ENCODE assay signal across 32 mouse cellular contexts in genomic region chr3:135631856-135632255, GRCm38 (mm10). TPM values are rescaled to one million over a fixed set of nuclear protein-coding genes. Genes with fewer than 3 reads are reported as not detected.
DNase-seq lines count a peak whose midpoint lies in the region; ATAC-seq and TF ChIP-seq lines count a peak whose summit lies in the region.
"Had no signal": no experiment of that assay in that cellular context is flagged by ENCODE, and none has a peak within 500 bp of the region (broad histone marks: within the 10 kb centered on the region; RNA-seq: fewer than 3 reads in every experiment).

No protein-coding gene starts in this region.

- WGBS in liver, embryonic 14.5 days (ENCODE audit: insufficient replicate concordance), result 19% methylated on average over 4 of the region's 4 CpGs
- 57% methylated on average over 4 of the region's 4 CpGs for WGBS in liver, postnatal 0 days (ENCODE audit: insufficient replicate concordance)

- no peak overlapping the region for H3K9ac ChIP-seq in liver, embryonic 14.5 days (replicated peaks)
- no peak overlapping the region for H3K9ac ChIP-seq in liver, postnatal 0 days (replicated peaks)
- H3K9ac ChIP-seq: forebrain, embryonic 12.5 days; forebrain, postnatal 0 days; heart, embryonic 15.5 days; hindbrain, embryonic 12.5 days; intestine, embryonic 15.5 days; limb, embryonic 13.5 days; liver, embryonic 15.5 days; midbrain, embryonic 15.5 days; neural tube, embryonic 15.5 days had no signal

- H3K36me3 ChIP-seq in liver, embryonic 14.5 days (replicated peaks; ENCODE audit: control insufficient read depth, insufficient read depth, low read depth), result no peaks in the 10 kb centered on the region
- peaks cover 7% of the 10 kb centered on the region; the same call in 1 of the 2 replicates for H3K36me3 ChIP-seq in liver, postnatal 0 days (replicated peaks; ENCODE audit: insufficient read depth, low read length)
- H3K36me3 ChIP-seq: hindbrain, embryonic 12.5 days; intestine, embryonic 15.5 days; liver, embryonic 15.5 days had no signal

- H3K4me2 ChIP-seq in liver, embryonic 14.5 days (ENCODE audit: low read depth), result no peak overlapping the region
- H3K4me2 ChIP-seq in liver, postnatal 0 days (ENCODE audit: low read depth, low read length), result no peak overlapping the region
- H3K4me2 ChIP-seq: forebrain, embryonic 12.5 days; heart, embryonic 15.5 days; hindbrain, embryonic 12.5 days; intestine, embryonic 15.5 days; limb, embryonic 13.5 days; liver, embryonic 15.5 days; midbrain, embryonic 15.5 days; neural tube, embryonic 15.5 days had no signal

- H3K4me1 ChIP-seq in liver, embryonic 14.5 days (replicated peaks; ENCODE audit: control insufficient read depth in 2 of 2, insufficient read depth in 2 of 2, low read length in 1 of 2), result peaks cover 20 to 27% of the 10 kb centered on the region in 2 experiments
- peaks cover 13% of the 10 kb centered on the region; the same call in 1 of the 2 replicates for H3K4me1 ChIP-seq in liver, postnatal 0 days (ENCODE audit: insufficient read depth)
- H3K4me1 ChIP-seq: hindbrain, embryonic 12.5 days; intestine, embryonic 15.5 days; midbrain, embryonic 15.5 days; neural tube, embryonic 15.5 days had no signal

- H3K27ac ChIP-seq in liver, embryonic 14.5 days, result no peak overlapping the region
- H3K27ac ChIP-seq in liver, postnatal 0 days (ENCODE audit: low read depth), result no peak overlapping the region
- H3K27ac ChIP-seq: forebrain, embryonic 12.5 days; heart, embryonic 10.5 days; heart, embryonic 15.5 days; hindbrain, embryonic 12.5 days; hindbrain, postnatal 0 days; intestine, embryonic 15.5 days; layer of hippocampus, adult 2 months; left cerebral cortex, adult 2 months; limb, embryonic 13.5 days; liver, embryonic 15.5 days; macrophage; midbrain, embryonic 15.5 days; neural tube, embryonic 15.5 days; stomach, postnatal 0 days had no signal

- no peak for DNase-seq in liver, embryonic 14.5 days (ENCODE audit: low read depth in 3 of 3, low spot score in 3 of 3)
- DNase-seq in liver, postnatal 0 days, result no peak
- peak; percentile 46 for DNase-seq in urinary bladder, postnatal 14 days (ENCODE audit: low spot score)
- DNase-seq in urinary bladder, postnatal 4 days (ENCODE audit: low spot score in 2 of 2), result no peak
- DNase-seq in adrenal gland, postnatal 14 days, result peak; percentile 17
- DNase-seq in frontal cortex, postnatal 25 days (ENCODE audit: low spot score in 2 of 2), result no peak
- DNase-seq: forebrain, postnatal 0 days; gastrocnemius, postnatal 14 days; heart, adult 11 months; heart, postnatal 36 days; kidney, adult 2 months; kidney, postnatal 36 days; right cerebral cortex, adult 18-20 months; spleen, adult 18-20 months; thymus, adult 18-20 months; thymus, postnatal 36 days had no signal

- no peaks in the 10 kb centered on the region for H3K9me3 ChIP-seq in liver, embryonic 14.5 days (ENCODE audit: control insufficient read depth, low read length)
- no peaks in the 10 kb centered on the region for H3K9me3 ChIP-seq in liver, postnatal 0 days (ENCODE audit: low read length)
- H3K9me3 ChIP-seq: forebrain, embryonic 12.5 days; heart, embryonic 10.5 days; heart, embryonic 15.5 days; hindbrain, embryonic 12.5 days; intestine, embryonic 15.5 days; limb, embryonic 13.5 days; liver, embryonic 15.5 days; midbrain, embryonic 15.5 days; neural tube, embryonic 15.5 days had no signal

- 0 out of 2 replicates have a peak, but pooled peaks have one; percentile 29 for TF ChIP-seq EP300 in liver, embryonic 14.5 days (IDR thresholded peaks at IDR 0.05; ENCODE audit: low read depth)
- TF ChIP-seq EP300 in liver, postnatal 0 days (IDR thresholded peaks at IDR 0.05; ENCODE audit: low read depth), result no peak

- ATAC-seq in liver, embryonic 14.5 days (ENCODE audit: insufficient read depth), result no peak
- no peak for ATAC-seq in liver, postnatal 0 days
- ATAC-seq in megakaryocyte-erythroid progenitor cell, adult 5-6 weeks (replicated peaks; ENCODE audit: low FRiP score, low TSS enrichment, poor library complexity, severe bottlenecking), result peak; percentile 23

- H3K27me3 ChIP-seq in liver, embryonic 14.5 days (ENCODE audit: control insufficient read depth, insufficient read depth, low read length), result no peaks in the 10 kb centered on the region
- no peaks in the 10 kb centered on the region for H3K27me3 ChIP-seq in liver, postnatal 0 days (ENCODE audit: insufficient read depth, low read length)
- H3K27me3 ChIP-seq: forebrain, embryonic 12.5 days; heart, embryonic 15.5 days; hindbrain, embryonic 12.5 days; intestine, embryonic 15.5 days; limb, embryonic 13.5 days; liver, embryonic 15.5 days; midbrain, embryonic 15.5 days; neural tube, embryonic 15.5 days had no signal

- no peak overlapping the region for H3K4me3 ChIP-seq in liver, embryonic 14.5 days (ENCODE audit: insufficient read depth in 1 of 2, low read depth in 2 of 2, low read length in 2 of 2)
- no peak overlapping the region for H3K4me3 ChIP-seq in liver, postnatal 0 days (ENCODE audit: low read depth, low read length)
- H3K4me3 ChIP-seq: erythroblast, embryonic 14.5 days; forebrain, embryonic 12.5 days; heart, embryonic 10.5 days; heart, embryonic 15.5 days; hindbrain, embryonic 12.5 days; intestine, embryonic 15.5 days; layer of hippocampus, adult 2 months; left cerebral cortex, adult 2 months; limb, embryonic 13.5 days; liver, embryonic 15.5 days; midbrain, embryonic 15.5 days; neural tube, embryonic 15.5 days had no signal

- no peak for TF ChIP-seq CTCF in liver, embryonic 14.5 days (IDR thresholded peaks at IDR 0.05; ENCODE audit: low read depth)
- no peak for TF ChIP-seq CTCF in liver, postnatal 0 days (IDR thresholded peaks at IDR 0.05; ENCODE audit: low read depth)

RNA-seq across cellular contexts. Expression of gene Nfkb1, which starts 59.5 kb away (rescaled TPM):
- 13.8 and 16.5 TPM in 2 replicates for polyA plus RNA-seq in liver, embryonic 14.5 days (2012; rRNA removed)
- polyA plus RNA-seq in liver, embryonic 14.5 days (2014; fragmentation: Nextera tagmentation; extraction: Ambion mirVana), result 11.2 and 14.1 TPM in 2 replicates
- 11.8 and 12.7 TPM in 2 replicates for polyA plus RNA-seq in liver, postnatal 0 days (2015; fragmentation: Nextera tagmentation; extraction: Ambion mirVana)
- 55.2 and 62.9 TPM in 2 replicates for total RNA-seq in adrenal gland, postnatal 14 days (2021)
- 59.1 and 69.6 TPM in 2 replicates for total RNA-seq in megakaryocyte-erythroid progenitor cell, adult 5-6 weeks (2014; fragmentation: Nextera tagmentation)
- 61.5 and 69.9 TPM in 2 replicates for total RNA-seq in megakaryocyte-erythroid progenitor cell, adult 5-6 weeks (2017)

Comparison
In these comparisons a context has a peak if more than half of its experiments do, and no peak if none do; other contexts are left out.
1. DNase-seq: peak in urinary bladder, postnatal 14 days (single experiment) and adrenal gland, postnatal 14 days (single experiment); none in liver, embryonic 14.5 days (0 of 3), liver, postnatal 0 days (single experiment), urinary bladder, postnatal 4 days (0 of 2) and frontal cortex, postnatal 25 days (0 of 2).